Mouse (Mus musculus) small intestine, adult 2 months (tissue): ENCODE data around the gene Rmdn3.

ENCODE experiments used
- CTCF ChIP-seq: fragments of 200-500 bp; IDR thresholded peaks from 2 replicates; pipeline ENCODE4 v1.5.1; 2012; ENCODE audit warnings: low read depth, mild to moderate bottlenecking, control low read depth, inconsistent platforms, low read length, moderate library complexity, mixed read lengths; ENCODE audit not compliant: insufficient replicate concordance, insufficient read length; ENCODE audit errors: extremely low read depth
- POLR2A ChIP-seq: fragments of 200-500 bp; IDR thresholded peaks from 2 replicates; pipeline ENCODE4 v1.6.1; 2012; ENCODE audit warnings: low read depth, mild to moderate bottlenecking, control low read depth, inconsistent platforms, low read length, moderate library complexity

GRCm38 (mm10) chr2:119171574-119171973 lies 14.7 kb upstream of the Rmdn3 start:
- no peak for TF ChIP-seq CTCF
- TF ChIP-seq POLR2A, result no peak
